Mouse (Mus musculus): ENCODE measurements at regions not wholly inside any gene's neighbourhood (a gene's known extent, or its start where the extent isn't known, plus 50 kb on each side); places are given as distances from the start of the nearest gene placed in this dataset.

DNA sequence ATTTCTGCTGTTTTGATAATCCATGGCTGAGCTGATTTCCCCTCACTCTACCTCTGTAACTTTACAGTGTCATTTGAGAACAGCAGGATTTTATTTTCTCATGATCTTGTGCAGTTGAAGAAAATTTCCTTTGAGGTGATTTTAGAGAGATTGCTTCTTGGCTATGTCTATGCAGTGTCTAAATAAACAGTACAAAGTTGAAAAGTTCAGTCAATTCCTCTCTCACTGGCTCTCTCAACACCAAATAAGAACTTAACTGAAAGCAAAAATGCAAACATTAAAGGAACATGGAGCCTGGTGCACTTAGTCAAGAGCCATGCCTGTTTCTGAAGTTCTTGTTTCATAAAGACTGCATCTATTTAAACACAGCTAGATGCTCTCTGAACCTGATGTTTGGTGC, 254.7 kb downstream of the Tfec start:
- ATAC-seq (replicated peaks; ENCODE audit: low FRiP score, low read depth) (no peak), DNase-seq (ENCODE audit: low spot score) (no peak)
- no peak overlapping the region for H3K4me2 ChIP-seq (ENCODE audit: low read length)
- H3K4me3 ChIP-seq (replicated peaks; ENCODE audit: low read depth, low read length): no peak overlapping the region
- no peaks in the 10 kb centered on the region for H3K36me3 ChIP-seq (ENCODE audit: insufficient read depth, low read length)
- no peak overlapping the region for H3K9ac ChIP-seq (ENCODE audit: low read depth, low read length)
- TF ChIP-seq CTCF (IDR thresholded peaks at IDR 0.05; ENCODE audit: low read depth): no peak
- no peaks in the 10 kb centered on the region for H3K4me1 ChIP-seq (replicated peaks; ENCODE audit: insufficient read depth, low read length)
- no peaks in the 10 kb centered on the region for H3K9me3 ChIP-seq (replicated peaks; ENCODE audit: low read length)
- H3K27me3 ChIP-seq (ENCODE audit: insufficient read depth, low read length): no peaks in the 10 kb centered on the region
- H3K27ac ChIP-seq: no peak overlapping the region

GRCm38 (mm10) chr6:16636736-16637304, 261.4 kb downstream of the Tfec start:
- H3K9me3 ChIP-seq (replicated peaks; ENCODE audit: low read length): no peaks in the 10 kb centered on the region
- ATAC-seq (replicated peaks; ENCODE audit: low FRiP score, low read depth) (peak; percentile 43; the same call in 1 of the 2 replicates), DNase-seq (ENCODE audit: low spot score) (peak; percentile 54)
- H3K9ac ChIP-seq (ENCODE audit: low read depth, low read length): no peak overlapping the region
- H3K4me1 ChIP-seq (replicated peaks; ENCODE audit: insufficient read depth, low read length): no peaks in the 10 kb centered on the region
- H3K27me3 ChIP-seq (ENCODE audit: insufficient read depth, low read length): no peaks in the 10 kb centered on the region
- no peak for TF ChIP-seq CTCF (IDR thresholded peaks at IDR 0.05; ENCODE audit: low read depth)
- H3K4me3 ChIP-seq (replicated peaks; ENCODE audit: low read depth, low read length): no peak overlapping the region
- H3K4me2 ChIP-seq (ENCODE audit: low read length): no peak overlapping the region
- H3K27ac ChIP-seq: no peak overlapping the region
- WGBS: 38% methylated on average over 13 of the region's 13 CpGs
- no peaks in the 10 kb centered on the region for H3K36me3 ChIP-seq (ENCODE audit: insufficient read depth, low read length)

DNA sequence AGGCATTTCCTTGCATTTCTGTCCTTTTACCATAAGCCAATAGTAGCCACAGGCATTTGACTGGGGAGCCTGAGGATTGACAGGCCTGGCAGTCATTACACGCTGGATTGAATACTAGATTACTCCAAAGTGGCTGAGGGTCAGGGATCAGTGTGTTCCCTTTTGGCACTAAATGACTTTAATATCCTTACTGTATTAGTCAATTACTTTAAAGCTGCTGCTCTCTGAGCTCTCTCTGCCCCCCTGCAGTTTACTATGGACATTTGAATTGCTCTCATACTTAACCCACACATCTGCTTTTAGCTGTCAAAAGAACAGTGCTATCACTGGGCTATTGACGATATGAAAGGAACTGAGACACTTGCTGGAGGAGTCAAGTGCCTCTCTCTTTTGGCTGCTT, 262.1 kb downstream of the Tfec start:
- Histone ChIP-seq H3K9me3 (replicated peaks; ENCODE audit: low read length) (no peaks in the 10 kb centered on the region), H3K4me2 (ENCODE audit: low read length) (no peak overlapping the region), H3K4me1 (replicated peaks; ENCODE audit: insufficient read depth, low read length) (no peaks in the 10 kb centered on the region), H3K27ac (no peak overlapping the region), H3K9ac (ENCODE audit: low read depth, low read length) (no peak overlapping the region), H3K36me3 (ENCODE audit: insufficient read depth, low read length) (no peaks in the 10 kb centered on the region), H3K27me3 (ENCODE audit: insufficient read depth, low read length) (no peaks in the 10 kb centered on the region), H3K4me3 (replicated peaks; ENCODE audit: low read depth, low read length) (no peak overlapping the region)
- no peak for TF ChIP-seq CTCF (IDR thresholded peaks at IDR 0.05; ENCODE audit: low read depth)
- no peak for ATAC-seq (replicated peaks; ENCODE audit: low FRiP score, low read depth)
- no peak for DNase-seq (ENCODE audit: low spot score)
- WGBS: 23% methylated on average over 2 of the region's 2 CpGs

- H3K4me1 ChIP-seq (replicated peaks; ENCODE audit: insufficient read depth, low read length): no peaks in the 10 kb centered on the region
- no peak overlapping the region for H3K4me3 ChIP-seq (replicated peaks; ENCODE audit: low read depth, low read length)
- no peak for ATAC-seq (replicated peaks; ENCODE audit: low FRiP score, low read depth)
- WGBS: 36% methylated on average over 9 of the region's 9 CpGs
- no peak overlapping the region for H3K27ac ChIP-seq
- no peak overlapping the region for H3K4me2 ChIP-seq (ENCODE audit: low read length)
- no peaks in the 10 kb centered on the region for H3K9me3 ChIP-seq (replicated peaks; ENCODE audit: low read length)
- H3K27me3 ChIP-seq (ENCODE audit: insufficient read depth, low read length): no peaks in the 10 kb centered on the region
- peak; percentile 7 for DNase-seq (ENCODE audit: low spot score)
- H3K36me3 ChIP-seq (ENCODE audit: insufficient read depth, low read length): no peaks in the 10 kb centered on the region
- TF ChIP-seq CTCF (IDR thresholded peaks at IDR 0.05; ENCODE audit: low read depth): no peak
- H3K9ac ChIP-seq (ENCODE audit: low read depth, low read length): no peak overlapping the region
These were observed 290.7 kb downstream of the Tfec start for GRCm38 (mm10) chr6:16607393-16608023.

DNA sequence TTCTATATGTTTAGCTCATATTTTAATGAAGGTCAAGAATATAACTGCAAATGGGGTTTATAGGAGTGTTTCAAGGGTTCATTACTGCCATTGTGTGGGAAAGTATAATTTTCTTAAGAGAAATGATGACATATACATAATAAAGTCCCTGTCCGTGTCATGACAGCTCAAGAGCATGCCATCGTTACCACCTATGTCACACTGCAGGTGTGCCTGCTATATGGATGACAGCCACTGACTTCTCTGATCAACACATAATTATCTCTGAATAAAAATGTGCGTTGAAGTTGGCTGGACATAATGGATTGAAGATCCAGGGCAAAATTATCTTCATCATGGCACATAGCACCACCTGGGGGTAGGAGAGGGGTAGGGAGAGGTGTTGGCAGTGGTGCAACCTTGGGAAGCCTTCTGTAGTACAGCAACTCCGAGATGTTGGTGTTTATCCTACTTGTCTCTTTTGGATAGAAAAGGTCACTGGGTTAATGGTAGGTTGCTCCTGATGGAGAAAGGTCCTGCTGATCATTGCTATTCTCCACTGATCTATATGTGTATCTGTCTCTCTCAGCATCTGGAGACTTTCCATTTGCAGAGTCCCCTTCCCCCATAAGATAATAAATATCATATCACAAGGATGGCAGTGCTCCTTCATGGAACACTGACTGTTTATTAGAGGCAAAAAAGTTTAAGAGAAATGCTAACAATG, 291.4 kb downstream of the Tfec start:
- DNase-seq (ENCODE audit: low spot score) (no peak), ATAC-seq (replicated peaks; ENCODE audit: low FRiP score, low read depth) (no peak)
- WGBS: 66% methylated on average over 4 of the region's 4 CpGs
- H3K27ac ChIP-seq: no peak overlapping the region
- H3K4me2 ChIP-seq (ENCODE audit: low read length): no peak overlapping the region
- H3K36me3 ChIP-seq (ENCODE audit: insufficient read depth, low read length): no peaks in the 10 kb centered on the region
- no peaks in the 10 kb centered on the region for H3K9me3 ChIP-seq (replicated peaks; ENCODE audit: low read length)
- no peaks in the 10 kb centered on the region for H3K4me1 ChIP-seq (replicated peaks; ENCODE audit: insufficient read depth, low read length)
- no peak overlapping the region for H3K4me3 ChIP-seq (replicated peaks; ENCODE audit: low read depth, low read length)
- no peaks in the 10 kb centered on the region for H3K27me3 ChIP-seq (ENCODE audit: insufficient read depth, low read length)
- H3K9ac ChIP-seq (ENCODE audit: low read depth, low read length): no peak overlapping the region
- peak; percentile 11; the same call in 1 of the 2 replicates for TF ChIP-seq CTCF (IDR thresholded peaks at IDR 0.05; ENCODE audit: low read depth)

DNA sequence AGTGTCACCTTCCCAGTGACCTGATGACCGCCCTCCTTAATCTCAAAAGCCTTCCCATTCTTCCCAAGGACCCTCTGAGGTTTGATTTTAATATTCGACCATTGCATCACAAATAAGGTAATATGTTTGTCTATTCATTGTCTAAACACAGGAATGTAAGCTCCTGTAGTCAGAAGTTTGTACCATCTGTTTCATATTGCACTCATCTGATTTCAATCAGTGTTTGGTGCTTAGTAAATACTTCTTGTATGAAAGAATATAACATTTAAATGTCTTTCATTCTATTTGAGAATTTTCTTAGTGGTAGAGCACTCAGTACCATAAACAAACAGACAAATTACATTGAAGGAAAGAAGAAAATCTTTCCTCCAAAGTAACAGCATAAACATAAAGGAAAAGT, 305.8 kb downstream of the Tfec start:
- 79% methylated on average over 2 of the region's 2 CpGs for WGBS
- no peaks in the 10 kb centered on the region for H3K4me1 ChIP-seq (replicated peaks; ENCODE audit: insufficient read depth, low read length)
- H3K4me2 ChIP-seq (ENCODE audit: low read length): no peak overlapping the region
- ATAC-seq (replicated peaks; ENCODE audit: low FRiP score, low read depth): no peak
- H3K9me3 ChIP-seq (replicated peaks; ENCODE audit: low read length): no peaks in the 10 kb centered on the region
- TF ChIP-seq CTCF (IDR thresholded peaks at IDR 0.05; ENCODE audit: low read depth): no peak
- H3K4me3 ChIP-seq (replicated peaks; ENCODE audit: low read depth, low read length): no peak overlapping the region
- no peaks in the 10 kb centered on the region for H3K36me3 ChIP-seq (ENCODE audit: insufficient read depth, low read length)
- DNase-seq (ENCODE audit: low spot score): no peak
- H3K27ac ChIP-seq: no peak overlapping the region
- H3K9ac ChIP-seq (ENCODE audit: low read depth, low read length): no peak overlapping the region
- H3K27me3 ChIP-seq (ENCODE audit: insufficient read depth, low read length): no peaks in the 10 kb centered on the region

Measured in kidney, postnatal 0 days (tissue).